Mouse (Mus musculus): ENCODE data around the gene Olfr1436.

GRCm38 (mm10) chr19:12260732-12261131 is 38.2 kb downstream of the Olfr1436 start, which contains the start of gene Olfr235:
- TF ChIP-seq CTCF (IDR thresholded peaks at IDR 0.05) (no peak), EP300 (IDR thresholded peaks at IDR 0.05) (no peak)

Data from lung, postnatal 0 days (tissue).